Mouse (Mus musculus): ENCODE measurements around the gene Gm5934. TPM values are rescaled to one million over a fixed set of nuclear protein-coding genes. Genes with fewer than 3 reads are reported as not detected.
"Not testable (repeated sequence)": the region's sequence is repeated elsewhere in the genome, so short reads cannot be mapped to it uniquely, and the experiment has no call there.

The Gm5934 gene
- not detected for total RNA-seq (2021)
- long read RNA-seq: 0 reads

GRCm38 (mm10) chrX:24500660-24501059 lies at the start of gene Gm5934:
Gm5934 (minus strand) TSS chrX:24500760.
- not testable (repeated sequence) for DNase-seq (ENCODE audit: low spot score in 2 of 2)

Other genes starting within 250 kb of the Gm5934 start
- gene Gm4297, start 74.1 kb upstream of the Gm5934 start, total RNA-seq (2021): not detected

All from layer of hippocampus, adult 18-20 months (tissue).